Mouse (Mus musculus) kidney, adult 2 months (tissue): ENCODE measurements around the gene Ckmt2. TPM values are rescaled to one million over a fixed set of nuclear protein-coding genes. Genes with fewer than 3 reads are reported as not detected.

Experiments
- DNase-seq: peaks from one replicate; pipeline ENCODE4 v3.0.0; 2021
- H3K27ac ChIP-seq: fragments of 200-500 bp; 2 replicates; pipeline ENCODE4 v1.5.1; 2012; ENCODE audit warnings: low read depth, low read length, control low read depth, inconsistent platforms; ENCODE audit not compliant: insufficient read depth
- H3K27me3 ChIP-seq: fragments of 200-500 bp; replicated peaks from 2 replicates; pipeline ENCODE4 v1.6.1; 2012; ENCODE audit warnings: mild to moderate bottlenecking, moderate library complexity, low read length, inconsistent platforms; ENCODE audit not compliant: control insufficient read depth, insufficient read depth
- H3K36me3 ChIP-seq: fragments of 200-500 bp; 2 replicates; pipeline ENCODE4 v1.6.1; 2012; ENCODE audit warnings: mild to moderate bottlenecking, moderate library complexity, low read length, inconsistent platforms; ENCODE audit not compliant: control insufficient read depth, insufficient read depth
- H3K4me1 ChIP-seq: fragments of 200-500 bp; 2 replicates; pipeline ENCODE4 v1.6.1; 2011; ENCODE audit warnings: low read length; ENCODE audit not compliant: control insufficient read depth, insufficient read depth
- H3K4me3 ChIP-seq: fragments of 200-500 bp; 2 replicates; pipeline ENCODE4 v1.5.1; 2011; ENCODE audit warnings: mild to moderate bottlenecking, low read depth, low read length, control low read depth; ENCODE audit not compliant: insufficient read depth
- CTCF ChIP-seq: fragments of 200-500 bp; conservative IDR thresholded peaks from 2 replicates; pipeline ENCODE4 v1.5.1; 2011; ENCODE audit warnings: low read depth, mild to moderate bottlenecking, control low read depth, low read length, moderate library complexity, mixed read lengths; ENCODE audit not compliant: insufficient read depth, insufficient read length
- POLR2A ChIP-seq: fragments of 200-500 bp; IDR thresholded peaks from one replicate; pipeline ENCODE4 v1.6.1; 2011; ENCODE audit warnings: low read depth, low read length, control low read depth
- WGBS: fragments of 180-500 bp; shearing (Covaris S2); methylation state at CpG from one replicate; pipeline ENCODE4 v1.1.7; 2018; 5-methylcytosine and 5-hydroxymethylcytosine counted together
- polyA plus RNA-seq: library from polyadenylated mRNA; depleted of rRNA; stranded (reverse); fragments of >200 nt; gene quantifications from 2 replicates; pipeline ENCODE4 v1.2.3, GENCODE M21; 2012; rRNA removed

Gene Ckmt2
- polyA plus RNA-seq, 1 experiment: 35.1 TPM

GRCm38 (mm10) chr13:91824845-91825550, 51.7 kb downstream of the Ckmt2 start:
- DNase-seq: no peak
- Histone ChIP-seq H3K27me3 (no peaks in the 10 kb centered on the region), H3K27ac (no peak overlapping the region), H3K4me3 (no peak overlapping the region), H3K4me1 (no peaks in the 10 kb centered on the region), H3K36me3 (no peaks in the 10 kb centered on the region)
- 28% methylated on average over 4 of the region's 4 CpGs for WGBS
- TF ChIP-seq POLR2A: no peak
- TF ChIP-seq CTCF: no peak

DNA sequence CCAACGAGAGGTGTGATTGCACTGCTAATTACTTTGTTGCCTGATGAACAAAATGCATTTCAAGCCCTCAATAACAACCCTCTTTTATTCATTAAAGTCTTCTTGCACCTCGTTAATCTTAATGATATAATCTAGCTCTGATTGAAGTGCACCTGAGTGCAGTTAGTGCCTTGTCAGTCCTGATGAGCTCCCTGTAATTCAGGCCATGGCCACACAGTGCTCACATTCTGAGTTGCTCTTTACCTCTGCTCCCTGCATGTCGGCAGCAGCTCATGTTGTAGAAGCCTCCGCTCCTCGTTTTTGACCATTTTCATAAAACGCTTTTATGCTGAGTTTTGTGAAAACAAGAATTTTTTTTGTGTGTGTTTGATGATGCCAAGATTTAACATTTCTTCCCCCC, 53.0 kb downstream of the Ckmt2 start:
- Histone ChIP-seq H3K4me3 (no peak overlapping the region), H3K36me3 (no peaks in the 10 kb centered on the region), H3K27ac (no peak overlapping the region), H3K4me1 (no peaks in the 10 kb centered on the region), H3K27me3 (no peaks in the 10 kb centered on the region)
- no peak for DNase-seq
- no peak for TF ChIP-seq CTCF
- no peak for TF ChIP-seq POLR2A
- WGBS: 61% methylated on average over 6 of the region's 6 CpGs

DNA sequence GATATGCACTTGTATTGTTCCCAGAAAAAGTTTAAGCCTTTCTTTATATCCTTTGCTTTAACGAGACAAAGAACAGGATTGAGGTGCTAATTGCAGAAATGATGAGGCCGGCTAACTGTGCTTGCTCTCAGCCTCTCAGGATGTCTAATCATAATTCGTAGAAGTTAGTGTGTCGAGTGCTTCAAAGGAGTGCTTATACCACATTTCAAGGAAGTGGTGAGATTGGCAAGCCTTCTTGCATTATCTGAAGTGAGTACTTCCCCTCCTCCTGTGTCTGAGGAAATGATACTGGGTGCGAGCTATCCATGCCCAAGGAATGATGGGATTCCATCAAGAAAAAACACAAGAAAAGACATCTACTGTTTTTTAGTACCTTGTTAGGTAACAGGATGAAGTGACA, 62.0 kb downstream of the Ckmt2 start:
- TF ChIP-seq CTCF: no peak
- TF ChIP-seq POLR2A: no peak
- DNase-seq: no peak
- Histone ChIP-seq H3K4me3 (no peak overlapping the region), H3K27ac (no peak overlapping the region), H3K36me3 (no peaks in the 10 kb centered on the region), H3K4me1 (no peaks in the 10 kb centered on the region), H3K27me3 (no peaks in the 10 kb centered on the region)
- whole genome bisulfite sequencing: 94% methylated on average over 5 of the region's 5 CpGs

- no peak for TF ChIP-seq POLR2A
- no peak for TF ChIP-seq CTCF
- peak; percentile 32 for DNase-seq
- Histone ChIP-seq H3K4me3 (no peak overlapping the region), H3K27ac (no peak overlapping the region), H3K36me3 (peaks cover 2% of the 10 kb centered on the region; the same call in 1 of the 2 replicates), H3K4me1 (no peaks in the 10 kb centered on the region; the same call in 1 of the 2 replicates), H3K27me3 (no peaks in the 10 kb centered on the region)
- 40% methylated on average over 2 of the region's 2 CpGs for WGBS
These were observed 67.2 kb downstream of the Ckmt2 start for GRCm38 (mm10) chr13:91809476-91809875.

GRCm38 (mm10) chr13:91807874-91808575, 68.7 kb downstream of the Ckmt2 start:
- TF ChIP-seq POLR2A (no peak), CTCF (no peak)
- Histone ChIP-seq H3K4me3 (peak overlapping the region; percentile 95), H3K27ac (peak overlapping the region; percentile 70), H3K36me3 (peaks cover 2% of the 10 kb centered on the region; the same call in 1 of the 2 replicates), H3K27me3 (no peaks in the 10 kb centered on the region), H3K4me1 (no peaks in the 10 kb centered on the region; the same call in 1 of the 2 replicates)
- DNase-seq: no peak
- 16% methylated on average over 20 of the region's 20 CpGs for WGBS

- Histone ChIP-seq H3K36me3 (peaks cover 2% of the 10 kb centered on the region; the same call in 1 of the 2 replicates), H3K27me3 (no peaks in the 10 kb centered on the region), H3K27ac (peak within 1 kb of the TSS; percentile 70), H3K4me1 (no peaks in the 10 kb centered on the region; the same call in 1 of the 2 replicates), H3K4me3 (peak within 1 kb of the TSS; percentile 95)
- peak; percentile 93 for DNase-seq
- peak; percentile 38; the same call in 1 of the 2 replicates for TF ChIP-seq CTCF
- TF ChIP-seq POLR2A: peak; percentile 85
- WGBS: under 1% methylated on average over 50 of the region's 50 CpGs
These were observed 69.4 kb downstream of the Ckmt2 start, which contains the start of gene Zcchc9 for GRCm38 (mm10) chr13:91807155-91807839. Zcchc9 (minus strand) TSS chr13:91807705.

Other genes starting within 250 kb of the Ckmt2 start
- 47.7 and 54.3 TPM in 2 replicates for gene Acot12, start 135.4 kb downstream of the Ckmt2 start, polyA plus RNA-seq
- 9.5 and 14.1 TPM in 2 replicates for gene Zcchc9, start 69.2 kb downstream of the Ckmt2 start, polyA plus RNA-seq